Mouse (Mus musculus): ENCODE measurements around the gene Lsm8. TPM values are rescaled to one million over a fixed set of nuclear protein-coding genes. Genes with fewer than 3 reads are reported as not detected.
A peak's percentile ranks its signal among the peaks of the same experiment; 100 is the strongest.
"Not testable (repeated sequence)": the region's sequence is repeated elsewhere in the genome, so short reads cannot be mapped to it uniquely, and the experiment has no call there.

The Lsm8 gene
- polyA plus RNA-seq, 1 experiment from 2014 or later: 192 TPM

- not testable (repeated sequence) for H3K9ac ChIP-seq (replicated peaks; ENCODE audit: low read depth, low read length); H3K27me3 ChIP-seq (ENCODE audit: control insufficient read depth, insufficient read depth, low read length); H3K36me3 ChIP-seq (ENCODE audit: control insufficient read depth, insufficient read depth, low read length); H3K4me3 ChIP-seq (ENCODE audit: low read depth, low read length); ATAC-seq (ENCODE audit: insufficient number of reproducible peaks, insufficient read depth, low FRiP score, low read depth); H3K9me3 ChIP-seq (ENCODE audit: control insufficient read depth, low read depth, low read length); H3K4me2 ChIP-seq (replicated peaks; ENCODE audit: low read depth, low read length); H3K27ac ChIP-seq (ENCODE audit: low read length); H3K4me1 ChIP-seq (ENCODE audit: control insufficient read depth, insufficient read depth, low read length)
- WGBS: 18% methylated on average over 5 of the region's 7 CpGs
Measured at GRCm38 (mm10) chr6:18845571-18845970, 2.8 kb upstream of the Lsm8 start.

GRCm38 (mm10) chr6:18848702-18849061 lies 303 bp downstream of the Lsm8 start:
- H3K27ac ChIP-seq (ENCODE audit: low read length): peak overlapping the region; percentile 95
- peaks cover 15% of the 10 kb centered on the region for H3K36me3 ChIP-seq (ENCODE audit: control insufficient read depth, insufficient read depth, low read length)
- ATAC-seq (ENCODE audit: insufficient number of reproducible peaks, insufficient read depth, low FRiP score, low read depth): no peak
- H3K9ac ChIP-seq (replicated peaks; ENCODE audit: low read depth, low read length): peak overlapping the region; percentile 92
- H3K4me1 ChIP-seq (ENCODE audit: control insufficient read depth, insufficient read depth, low read length): 0 out of 2 replicates have a peak, but pooled peaks cover 3% of the 10 kb centered on the region
- under 1% methylated on average over 28 of the region's 28 CpGs for WGBS
- no peaks in the 10 kb centered on the region for H3K9me3 ChIP-seq (ENCODE audit: control insufficient read depth, low read depth, low read length)
- H3K4me2 ChIP-seq (replicated peaks; ENCODE audit: low read depth, low read length): peak overlapping the region; percentile 60
- peak overlapping the region; percentile 77 for H3K4me3 ChIP-seq (ENCODE audit: low read depth, low read length)
- H3K27me3 ChIP-seq (ENCODE audit: control insufficient read depth, insufficient read depth, low read length): no peaks in the 10 kb centered on the region

GRCm38 (mm10) chr6:18855323-18855722 lies 6.9 kb downstream of the Lsm8 start:
- no peak overlapping the region for H3K27ac ChIP-seq (ENCODE audit: low read length)
- H3K27me3 ChIP-seq (ENCODE audit: control insufficient read depth, insufficient read depth, low read length): no peaks in the 10 kb centered on the region
- no peak overlapping the region for H3K9ac ChIP-seq (replicated peaks; ENCODE audit: low read depth, low read length)
- H3K4me1 ChIP-seq (ENCODE audit: control insufficient read depth, insufficient read depth, low read length): no peaks in the 10 kb centered on the region
- H3K4me2 ChIP-seq (replicated peaks; ENCODE audit: low read depth, low read length): no peak overlapping the region
- H3K9me3 ChIP-seq (ENCODE audit: control insufficient read depth, low read depth, low read length): no peaks in the 10 kb centered on the region
- peaks cover 37% of the 10 kb centered on the region for H3K36me3 ChIP-seq (ENCODE audit: control insufficient read depth, insufficient read depth, low read length)
- H3K4me3 ChIP-seq (ENCODE audit: low read depth, low read length): no peak overlapping the region
- ATAC-seq (ENCODE audit: insufficient number of reproducible peaks, insufficient read depth, low FRiP score, low read depth): no peak

- ATAC-seq (ENCODE audit: insufficient number of reproducible peaks, insufficient read depth, low FRiP score, low read depth): no peak
- WGBS: 98% methylated on average over 3 of the region's 3 CpGs
Measured at GRCm38 (mm10) chr6:18856487-18857078, 8.2 kb downstream of the Lsm8 start.

GRCm38 (mm10) chr6:18866018-18866417 lies 17.6 kb downstream of the Lsm8 start, which contains the start of gene Ankrd7:
Gene Ankrd7 (plus strand): TSS chr6:18866318.
- H3K27ac ChIP-seq (ENCODE audit: low read length): no peak within 1 kb of the TSS
- WGBS: 92% methylated on average over 8 of the region's 8 CpGs
- H3K4me1 ChIP-seq (ENCODE audit: control insufficient read depth, insufficient read depth, low read length): no peaks in the 10 kb centered on the region
- no peak for ATAC-seq (ENCODE audit: insufficient number of reproducible peaks, insufficient read depth, low FRiP score, low read depth)
- H3K4me2 ChIP-seq (replicated peaks; ENCODE audit: low read depth, low read length): no peak within 1 kb of the TSS
- H3K9me3 ChIP-seq (ENCODE audit: control insufficient read depth, low read depth, low read length): no peaks in the 10 kb centered on the region; the same call in 1 of the 2 replicates
- no peak within 1 kb of the TSS for H3K4me3 ChIP-seq (ENCODE audit: low read depth, low read length)
- no peaks in the 10 kb centered on the region for H3K36me3 ChIP-seq (ENCODE audit: control insufficient read depth, insufficient read depth, low read length)
- no peaks in the 10 kb centered on the region for H3K27me3 ChIP-seq (ENCODE audit: control insufficient read depth, insufficient read depth, low read length)
- H3K9ac ChIP-seq (replicated peaks; ENCODE audit: low read depth, low read length): no peak within 1 kb of the TSS

More at GRCm38 (mm10) chr6:18856487-18857078, 8.2 kb downstream of the Lsm8 start:
- peaks cover 34% of the 10 kb centered on the region for H3K36me3 ChIP-seq (ENCODE audit: control insufficient read depth, insufficient read depth, low read length)
- H3K27me3 ChIP-seq (ENCODE audit: control insufficient read depth, insufficient read depth, low read length): no peaks in the 10 kb centered on the region
- no peak overlapping the region for H3K4me2 ChIP-seq (replicated peaks; ENCODE audit: low read depth, low read length)
- no peak overlapping the region for H3K9ac ChIP-seq (replicated peaks; ENCODE audit: low read depth, low read length)
- H3K9me3 ChIP-seq (ENCODE audit: control insufficient read depth, low read depth, low read length): no peaks in the 10 kb centered on the region; the same call in 1 of the 2 replicates
- no peak overlapping the region for H3K4me3 ChIP-seq (ENCODE audit: low read depth, low read length)
- no peaks in the 10 kb centered on the region for H3K4me1 ChIP-seq (ENCODE audit: control insufficient read depth, insufficient read depth, low read length)
- H3K27ac ChIP-seq (ENCODE audit: low read length): no peak overlapping the region

- WGBS: 64% methylated on average over 2 of the region's 2 CpGs
- ATAC-seq (ENCODE audit: insufficient number of reproducible peaks, insufficient read depth, low FRiP score, low read depth): no peak
- no peaks in the 10 kb centered on the region for H3K36me3 ChIP-seq (ENCODE audit: control insufficient read depth, insufficient read depth, low read length)
Measured at GRCm38 (mm10) chr6:18889030-18889429, 40.7 kb downstream of the Lsm8 start.

GRCm38 (mm10) chr6:18894142-18894541 lies 45.8 kb downstream of the Lsm8 start:
- H3K4me3 ChIP-seq (ENCODE audit: low read depth, low read length): no peak overlapping the region
- H3K4me2 ChIP-seq (replicated peaks; ENCODE audit: low read depth, low read length): no peak overlapping the region
- H3K9me3 ChIP-seq (ENCODE audit: control insufficient read depth, low read depth, low read length): no peaks in the 10 kb centered on the region
- no peak overlapping the region for H3K9ac ChIP-seq (replicated peaks; ENCODE audit: low read depth, low read length)
- H3K36me3 ChIP-seq (ENCODE audit: control insufficient read depth, insufficient read depth, low read length): no peaks in the 10 kb centered on the region
- no peaks in the 10 kb centered on the region for H3K27me3 ChIP-seq (ENCODE audit: control insufficient read depth, insufficient read depth, low read length)
- no peak for ATAC-seq (ENCODE audit: insufficient number of reproducible peaks, insufficient read depth, low FRiP score, low read depth)
- H3K27ac ChIP-seq (ENCODE audit: low read length): no peak overlapping the region
- no peaks in the 10 kb centered on the region for H3K4me1 ChIP-seq (ENCODE audit: control insufficient read depth, insufficient read depth, low read length)

More at GRCm38 (mm10) chr6:18889030-18889429, 40.7 kb downstream of the Lsm8 start:
- H3K4me2 ChIP-seq (replicated peaks; ENCODE audit: low read depth, low read length): no peak overlapping the region
- no peak overlapping the region for H3K9ac ChIP-seq (replicated peaks; ENCODE audit: low read depth, low read length)
- no peaks in the 10 kb centered on the region for H3K9me3 ChIP-seq (ENCODE audit: control insufficient read depth, low read depth, low read length)
- H3K4me3 ChIP-seq (ENCODE audit: low read depth, low read length): no peak overlapping the region
- H3K27me3 ChIP-seq (ENCODE audit: control insufficient read depth, insufficient read depth, low read length): no peaks in the 10 kb centered on the region
- H3K27ac ChIP-seq (ENCODE audit: low read length): no peak overlapping the region
- H3K4me1 ChIP-seq (ENCODE audit: control insufficient read depth, insufficient read depth, low read length): no peaks in the 10 kb centered on the region
